Mouse (Mus musculus): ENCODE measurements around the gene 4930469K13Rik. TPM values are rescaled to one million over a fixed set of nuclear protein-coding genes. Genes with fewer than 3 reads are reported as not detected.

4930469K13Rik gene
- polyA plus RNA-seq, 1 experiment from 2014 or later, result not detected

- Histone ChIP-seq H3K4me2 (replicated peaks; ENCODE audit: low read depth, low read length) (no peak overlapping the region), H3K4me3 (ENCODE audit: low read length) (no peak overlapping the region), H3K36me3 (ENCODE audit: control insufficient read depth, insufficient read depth, low read length) (no peaks in the 10 kb centered on the region), H3K27me3 (ENCODE audit: control insufficient read depth, insufficient read depth, low read length) (no peaks in the 10 kb centered on the region), H3K9ac (ENCODE audit: low read depth, low read length) (no peak overlapping the region), H3K4me1 (ENCODE audit: control insufficient read depth, insufficient read depth, low read length) (0 out of 2 replicates have a peak, but pooled peaks cover 3% of the 10 kb centered on the region), H3K9me3 (ENCODE audit: control insufficient read depth, low read length) (no peaks in the 10 kb centered on the region), H3K27ac (ENCODE audit: low read depth, low read length) (no peak overlapping the region)
- no peak for ATAC-seq (ENCODE audit: low FRiP score, low TSS enrichment)
- 54% methylated on average over 5 of the region's 5 CpGs for WGBS
Observed at GRCm38 (mm10) chr11:33993496-33993895, 104.9 kb downstream of the 4930469K13Rik start.

- peak within 1 kb of the TSS; percentile 4; the same call in 1 of the 2 replicates for H3K4me3 ChIP-seq (ENCODE audit: low read length)
- peak within 1 kb of the TSS; percentile 36 for H3K4me2 ChIP-seq (replicated peaks; ENCODE audit: low read depth, low read length)
- H3K27me3 ChIP-seq (ENCODE audit: control insufficient read depth, insufficient read depth, low read length), result no peaks in the 10 kb centered on the region
- H3K9ac ChIP-seq (ENCODE audit: low read depth, low read length), result peak within 1 kb of the TSS; percentile 31; the same call in 1 of the 2 replicates
- ATAC-seq (ENCODE audit: low FRiP score, low TSS enrichment), result peak; percentile 81
- no peaks in the 10 kb centered on the region for H3K36me3 ChIP-seq (ENCODE audit: control insufficient read depth, insufficient read depth, low read length)
- H3K9me3 ChIP-seq (ENCODE audit: control insufficient read depth, low read length), result no peaks in the 10 kb centered on the region
- H3K4me1 ChIP-seq (ENCODE audit: control insufficient read depth, insufficient read depth, low read length), result 0 out of 2 replicates have a peak, but pooled peaks cover 3% of the 10 kb centered on the region
- 21% methylated on average over 12 of the region's 12 CpGs for WGBS
- H3K27ac ChIP-seq (ENCODE audit: low read depth, low read length), result no peak within 1 kb of the TSS
Observed at GRCm38 (mm10) chr11:33992938-33993337, 105.4 kb downstream of the 4930469K13Rik start, which contains the start of gene Kcnip1. Gene Kcnip1, minus strand, starts transcription at chr11:33993152.

- Histone ChIP-seq H3K36me3 (ENCODE audit: control insufficient read depth, insufficient read depth, low read length) (no peaks in the 10 kb centered on the region), H3K4me2 (replicated peaks; ENCODE audit: low read depth, low read length) (no peak overlapping the region)
- 86% methylated on average over 5 of the region's 5 CpGs for WGBS
Observed at GRCm38 (mm10) chr11:33990002-33990401, 108.4 kb downstream of the 4930469K13Rik start.

GRCm38 (mm10) chr11:33986525-33986924 lies 111.8 kb downstream of the 4930469K13Rik start:
- Histone ChIP-seq H3K4me3 (ENCODE audit: low read length) (no peak overlapping the region), H3K4me2 (replicated peaks; ENCODE audit: low read depth, low read length) (no peak overlapping the region), H3K9ac (ENCODE audit: low read depth, low read length) (no peak overlapping the region), H3K27ac (ENCODE audit: low read depth, low read length) (no peak overlapping the region), H3K9me3 (ENCODE audit: control insufficient read depth, low read length) (no peaks in the 10 kb centered on the region), H3K36me3 (ENCODE audit: control insufficient read depth, insufficient read depth, low read length) (no peaks in the 10 kb centered on the region), H3K27me3 (ENCODE audit: control insufficient read depth, insufficient read depth, low read length) (no peaks in the 10 kb centered on the region), H3K4me1 (ENCODE audit: control insufficient read depth, insufficient read depth, low read length) (no peaks in the 10 kb centered on the region)
- 87% methylated on average over 2 of the region's 2 CpGs for WGBS
- ATAC-seq (ENCODE audit: low FRiP score, low TSS enrichment), result no peak

More at GRCm38 (mm10) chr11:33990002-33990401, 108.4 kb downstream of the 4930469K13Rik start:
- Histone ChIP-seq H3K27me3 (ENCODE audit: control insufficient read depth, insufficient read depth, low read length) (no peaks in the 10 kb centered on the region), H3K9me3 (ENCODE audit: control insufficient read depth, low read length) (no peaks in the 10 kb centered on the region), H3K27ac (ENCODE audit: low read depth, low read length) (no peak overlapping the region), H3K4me1 (ENCODE audit: control insufficient read depth, insufficient read depth, low read length) (0 out of 2 replicates have a peak, but pooled peaks cover 3% of the 10 kb centered on the region), H3K9ac (ENCODE audit: low read depth, low read length) (no peak overlapping the region), H3K4me3 (ENCODE audit: low read length) (no peak overlapping the region)
- ATAC-seq (ENCODE audit: low FRiP score, low TSS enrichment), result no peak

- no peak overlapping the region for H3K27ac ChIP-seq (ENCODE audit: low read depth, low read length)
Observed at GRCm38 (mm10) chr11:33980146-33980545, 118.2 kb downstream of the 4930469K13Rik start.

GRCm38 (mm10) chr11:33975121-33975520 lies 123.2 kb downstream of the 4930469K13Rik start:
- no peaks in the 10 kb centered on the region for H3K4me1 ChIP-seq (ENCODE audit: control insufficient read depth, insufficient read depth, low read length)
- no peak overlapping the region for H3K27ac ChIP-seq (ENCODE audit: low read depth, low read length)
- H3K27me3 ChIP-seq (ENCODE audit: control insufficient read depth, insufficient read depth, low read length), result no peaks in the 10 kb centered on the region
- 86% methylated on average over 2 of the region's 2 CpGs for WGBS
- H3K9me3 ChIP-seq (ENCODE audit: control insufficient read depth, low read length), result no peaks in the 10 kb centered on the region
- ATAC-seq (ENCODE audit: low FRiP score, low TSS enrichment), result no peak
- H3K36me3 ChIP-seq (ENCODE audit: control insufficient read depth, insufficient read depth, low read length), result no peaks in the 10 kb centered on the region
- no peak overlapping the region for H3K4me3 ChIP-seq (ENCODE audit: low read length)
- no peak overlapping the region for H3K9ac ChIP-seq (ENCODE audit: low read depth, low read length)
- no peak overlapping the region for H3K4me2 ChIP-seq (replicated peaks; ENCODE audit: low read depth, low read length)

More at GRCm38 (mm10) chr11:33980146-33980545, 118.2 kb downstream of the 4930469K13Rik start:
- H3K4me1 ChIP-seq (ENCODE audit: control insufficient read depth, insufficient read depth, low read length), result no peaks in the 10 kb centered on the region
- WGBS, result 75% methylated on average over 4 of the region's 4 CpGs
- ATAC-seq (ENCODE audit: low FRiP score, low TSS enrichment), result no peak
- no peaks in the 10 kb centered on the region for H3K36me3 ChIP-seq (ENCODE audit: control insufficient read depth, insufficient read depth, low read length)
- no peak overlapping the region for H3K4me3 ChIP-seq (ENCODE audit: low read length)
- no peak overlapping the region for H3K4me2 ChIP-seq (replicated peaks; ENCODE audit: low read depth, low read length)
- no peaks in the 10 kb centered on the region for H3K9me3 ChIP-seq (ENCODE audit: control insufficient read depth, low read length)
- no peak overlapping the region for H3K9ac ChIP-seq (ENCODE audit: low read depth, low read length)
- H3K27me3 ChIP-seq (ENCODE audit: control insufficient read depth, insufficient read depth, low read length), result no peaks in the 10 kb centered on the region

- no peak for ATAC-seq (ENCODE audit: low FRiP score, low TSS enrichment)
- H3K36me3 ChIP-seq (ENCODE audit: control insufficient read depth, insufficient read depth, low read length), result no peaks in the 10 kb centered on the region
- WGBS, result 78% methylated on average over 14 of the region's 14 CpGs
Observed at GRCm38 (mm10) chr11:33974341-33975040, 123.9 kb downstream of the 4930469K13Rik start.

GRCm38 (mm10) chr11:33972114-33972513 lies 126.2 kb downstream of the 4930469K13Rik start:
- Histone ChIP-seq H3K27me3 (ENCODE audit: control insufficient read depth, insufficient read depth, low read length) (no peaks in the 10 kb centered on the region), H3K4me3 (ENCODE audit: low read length) (no peak overlapping the region), H3K9ac (ENCODE audit: low read depth, low read length) (no peak overlapping the region), H3K4me2 (replicated peaks; ENCODE audit: low read depth, low read length) (no peak overlapping the region), H3K4me1 (ENCODE audit: control insufficient read depth, insufficient read depth, low read length) (no peaks in the 10 kb centered on the region), H3K36me3 (ENCODE audit: control insufficient read depth, insufficient read depth, low read length) (no peaks in the 10 kb centered on the region), H3K9me3 (ENCODE audit: control insufficient read depth, low read length) (no peaks in the 10 kb centered on the region), H3K27ac (ENCODE audit: low read depth, low read length) (no peak overlapping the region)
- no peak for ATAC-seq (ENCODE audit: low FRiP score, low TSS enrichment)
- WGBS, result 71% methylated on average over 7 of the region's 7 CpGs

More at GRCm38 (mm10) chr11:33974341-33975040, 123.9 kb downstream of the 4930469K13Rik start:
- H3K4me2 ChIP-seq (replicated peaks; ENCODE audit: low read depth, low read length), result no peak overlapping the region
- H3K9ac ChIP-seq (ENCODE audit: low read depth, low read length), result no peak overlapping the region
- H3K27ac ChIP-seq (ENCODE audit: low read depth, low read length), result no peak overlapping the region
- no peaks in the 10 kb centered on the region for H3K27me3 ChIP-seq (ENCODE audit: control insufficient read depth, insufficient read depth, low read length)
- H3K4me1 ChIP-seq (ENCODE audit: control insufficient read depth, insufficient read depth, low read length), result no peaks in the 10 kb centered on the region
- no peaks in the 10 kb centered on the region for H3K9me3 ChIP-seq (ENCODE audit: control insufficient read depth, low read length)
- H3K4me3 ChIP-seq (ENCODE audit: low read length), result no peak overlapping the region

GRCm38 (mm10) chr11:33969199-33969598 lies 129.2 kb downstream of the 4930469K13Rik start:
- ATAC-seq (ENCODE audit: low FRiP score, low TSS enrichment), result no peak
- H3K4me2 ChIP-seq (replicated peaks; ENCODE audit: low read depth, low read length), result no peak overlapping the region
- no peak overlapping the region for H3K27ac ChIP-seq (ENCODE audit: low read depth, low read length)
- no peaks in the 10 kb centered on the region for H3K4me1 ChIP-seq (ENCODE audit: control insufficient read depth, insufficient read depth, low read length)
- H3K9me3 ChIP-seq (ENCODE audit: control insufficient read depth, low read length), result no peaks in the 10 kb centered on the region
- no peaks in the 10 kb centered on the region for H3K36me3 ChIP-seq (ENCODE audit: control insufficient read depth, insufficient read depth, low read length)
- WGBS, result 73% methylated on average over 3 of the region's 3 CpGs
- H3K4me3 ChIP-seq (ENCODE audit: low read length), result no peak overlapping the region
- H3K9ac ChIP-seq (ENCODE audit: low read depth, low read length), result no peak overlapping the region
- H3K27me3 ChIP-seq (ENCODE audit: control insufficient read depth, insufficient read depth, low read length), result no peaks in the 10 kb centered on the region
